Mouse (Mus musculus) small intestine, adult 2 months (tissue): ENCODE results near the gene Vps13d.

Experiments used
- CTCF ChIP-seq: fragments of 200-500 bp; IDR thresholded peaks from 2 replicates; pipeline ENCODE4 v1.5.1; 2012; ENCODE audit warnings: low read depth, mild to moderate bottlenecking, control low read depth, inconsistent platforms, low read length, moderate library complexity, mixed read lengths; ENCODE audit not compliant: insufficient replicate concordance, insufficient read length; ENCODE audit errors: extremely low read depth
- POLR2A ChIP-seq: fragments of 200-500 bp; IDR thresholded peaks from 2 replicates; pipeline ENCODE4 v1.6.1; 2012; ENCODE audit warnings: low read depth, mild to moderate bottlenecking, control low read depth, inconsistent platforms, low read length, moderate library complexity

- no peak for TF ChIP-seq POLR2A
- no peak for TF ChIP-seq CTCF
These were observed 168.4 kb downstream of the Vps13d start for GRCm38 (mm10) chr4:145026449-145026851.
